Mouse (Mus musculus) CH12.LX (cell line): ENCODE data around the gene Nop53. TPM values are rescaled to one million over a fixed set of nuclear protein-coding genes. Genes with fewer than 3 reads are reported as not detected.

Source experiments
- DNase-seq: peaks from one replicate; pipeline ENCODE4 v3.0.0-alpha.2; 2013; ENCODE audit errors: extremely low read depth
- H3K27ac ChIP-seq: 2 replicates; pipeline ENCODE4 v1.5.1; 2012; ENCODE audit warnings: low read depth, mild to moderate bottlenecking, control low read depth, moderate library complexity; ENCODE audit not compliant: insufficient read depth
- H3K27me3 ChIP-seq: replicated peaks from 2 replicates; pipeline ENCODE3; 2012; ENCODE audit warnings: inconsistent platforms
- H3K36me3 ChIP-seq, 2 experiments: replicated peaks in 1 of 2; 2 replicates each; pipeline versions ENCODE3 to v1.6.1; 2012; ENCODE audit warnings: inconsistent platforms in 1 of 2, low read length in 1 of 2, mild to moderate bottlenecking in 1 of 2, mixed read lengths in 1 of 2, moderate library complexity in 1 of 2; ENCODE audit not compliant: control insufficient read depth in 1 of 2, insufficient read depth in 1 of 2
- H3K4me1 ChIP-seq, 2 experiments: 2 replicates each; pipeline ENCODE4 v1.6.1; 2012; ENCODE audit warnings: inconsistent platforms in 1 of 2, moderate library complexity in 1 of 2; ENCODE audit not compliant: insufficient read depth in 2 of 2, control insufficient read depth in 1 of 2
- H3K4me2 ChIP-seq: 2 replicates; pipeline ENCODE4 v1.6.1; 2012; ENCODE audit warnings: low read depth, mild to moderate bottlenecking, control low read depth; ENCODE audit not compliant: poor library complexity, insufficient read depth, severe bottlenecking
- H3K4me3 ChIP-seq, 3 experiments: fragments of 150-350 bp in 1 of 3; sonication (generic) in 1 of 3; replicated peaks in 1 of 3; 2 replicates each; pipeline versions ENCODE3 to v1.5.1; 2011 to 2012; ENCODE audit warnings: low read depth in 2 of 3, low read length in 2 of 3, mild to moderate bottlenecking in 2 of 3, moderate library complexity in 2 of 3, control low read depth in 1 of 3, improper control_type of control experiment in 1 of 3, inconsistent platforms in 1 of 3, mixed read lengths in 1 of 3; ENCODE audit not compliant: poor library complexity in 1 of 3
- H3K79me2 ChIP-seq: replicated peaks from 2 replicates; pipeline ENCODE4 v1.6.1; 2012; ENCODE audit warnings: mild to moderate bottlenecking, moderate library complexity; ENCODE audit not compliant: control insufficient read depth, poor library complexity, insufficient read depth, severe bottlenecking; ENCODE audit errors: extremely low read depth
- H3K9ac ChIP-seq: 2 replicates; pipeline ENCODE4 v1.6.1; 2012; ENCODE audit warnings: low read depth, mild to moderate bottlenecking, control low read depth, moderate library complexity; ENCODE audit not compliant: insufficient read depth
- H3K9me3 ChIP-seq: replicated peaks from 2 replicates; pipeline ENCODE3; 2012; ENCODE audit warnings: low read length, inconsistent platforms, mixed read lengths
- CHD1 ChIP-seq: IDR thresholded peaks from 2 replicates; pipeline ENCODE4 v1.6.1; 2012; ENCODE audit warnings: low read depth, low read length, improper control_type of control experiment, inconsistent platforms
- CTCF ChIP-seq, 2 experiments: IDR thresholded peaks in 1 of 2; conservative IDR thresholded peaks in 1 of 2; 2 replicates each; pipeline ENCODE4 v1.5.1; 2011 to 2012; ENCODE audit warnings: low read depth in 2 of 2, low read length in 2 of 2, improper control_type of control experiment in 1 of 2, inconsistent platforms in 1 of 2, mild to moderate bottlenecking in 1 of 2, moderate library complexity in 1 of 2
- EP300 ChIP-seq: IDR thresholded peaks from 2 replicates; pipeline ENCODE4 v1.6.1; 2011; ENCODE audit warnings: low read length, improper control_type of control experiment
- ETS1 ChIP-seq: conservative IDR thresholded peaks from 2 replicates; pipeline ENCODE4 v1.6.1; 2012; ENCODE audit warnings: low read depth, mild to moderate bottlenecking, inconsistent platforms, low read length, improper control_type of control experiment, moderate library complexity
- HCFC1 ChIP-seq: IDR thresholded peaks from 2 replicates; pipeline ENCODE4 v1.6.1; 2012; ENCODE audit warnings: low read depth, mild to moderate bottlenecking, inconsistent platforms, low read length, improper control_type of control experiment
- JUN ChIP-seq: IDR thresholded peaks from 2 replicates; pipeline ENCODE4 v1.6.1; 2011; ENCODE audit warnings: low read depth, mild to moderate bottlenecking, low read length, improper control_type of control experiment, moderate library complexity; ENCODE audit not compliant: insufficient read depth
- MAFK ChIP-seq: IDR thresholded peaks from 2 replicates; pipeline ENCODE4 v1.6.1; 2011; ENCODE audit warnings: low read length, improper control_type of control experiment; ENCODE audit not compliant: insufficient replicate concordance
- MAX ChIP-seq: IDR thresholded peaks from 2 replicates; pipeline ENCODE4 v1.6.1; 2011; ENCODE audit warnings: low read length, improper control_type of control experiment
- MXI1 ChIP-seq: IDR thresholded peaks from 2 replicates; pipeline ENCODE4 v1.6.1; 2011; ENCODE audit warnings: mild to moderate bottlenecking, low read depth, low read length, improper control_type of control experiment
- MYC ChIP-seq: IDR thresholded peaks from 2 replicates; pipeline ENCODE4 v1.6.1; 2011; ENCODE audit warnings: low read depth, mild to moderate bottlenecking, improper control_type of control experiment, low read length
- NELFE ChIP-seq: IDR thresholded peaks from 2 replicates; pipeline ENCODE4 v1.6.1; 2011; ENCODE audit warnings: low read depth, low read length, improper control_type of control experiment
- RAD21 ChIP-seq: IDR thresholded peaks from 2 replicates; pipeline ENCODE4 v1.6.1; 2011; ENCODE audit warnings: low read depth, mild to moderate bottlenecking, low read length, improper control_type of control experiment, moderate library complexity
- SMC3 ChIP-seq: IDR thresholded peaks from 2 replicates; pipeline ENCODE4 v1.6.1; 2011; ENCODE audit warnings: low read depth, low read length, improper control_type of control experiment
- TCF12 ChIP-seq: IDR thresholded peaks from 2 replicates; pipeline ENCODE4 v1.6.1; 2014; ENCODE audit warnings: low read depth, mild to moderate bottlenecking, inconsistent platforms, low read length, improper control_type of control experiment
- USF2 ChIP-seq: conservative IDR thresholded peaks from 2 replicates; pipeline ENCODE4 v1.6.1; 2011; ENCODE audit warnings: low read depth, low read length, improper control_type of control experiment
- ZKSCAN1 ChIP-seq: IDR thresholded peaks from 2 replicates; pipeline ENCODE4 v1.6.1; 2012; ENCODE audit warnings: low read depth, inconsistent platforms, low read length, improper control_type of control experiment, borderline replicate concordance
- ZNF384 ChIP-seq: IDR thresholded peaks from 2 replicates; pipeline ENCODE4 v1.6.1; 2012; ENCODE audit warnings: low read depth, low read length, improper control_type of control experiment, inconsistent platforms
- dilution Hi-C: fragments of 300-500 bp; cut with MboI; formaldehyde crosslinking; loops from 2 replicates; pipeline ENCODE4 v1.14.3; 2020; ENCODE audit warnings: low sequenced_read_pairs; ENCODE audit not compliant: extremely low pct_unique_long_range_greater_than_20kb, extremely low pct_ligation_motif_present
- in situ Hi-C: fragments of 300-500 bp; cut with MboI; formaldehyde crosslinking; loops from 3 replicates; pipeline ENCODE4 v1.14.3; 2019; ENCODE audit warnings: low sequenced_read_pairs, low pct_ligation_motif_present, low pct_unique_long_range_greater_than_20kb, mixed read lengths
- polyA plus RNA-seq: library from polyadenylated mRNA; unstranded; fragments of >175 nt; gene quantifications from 2 replicates; pipeline ENCODE4 v1.2.1, GENCODE M21; 2012; ENCODE audit warnings: low read depth; ENCODE audit not compliant: insufficient read length
- total RNA-seq, 2 experiments: library from RNA; depleted of rRNA; stranded (reverse); fragments of 300-350 nt in 1 of 2; fragments of >200 nt in 1 of 2; gene quantifications; 2 replicates each; pipeline ENCODE4 v1.2.3; 2012 to 2014

Nop53 gene
- total and polyA plus RNA-seq, 3 experiments: 199 to 310 (median 291) TPM

DNA sequence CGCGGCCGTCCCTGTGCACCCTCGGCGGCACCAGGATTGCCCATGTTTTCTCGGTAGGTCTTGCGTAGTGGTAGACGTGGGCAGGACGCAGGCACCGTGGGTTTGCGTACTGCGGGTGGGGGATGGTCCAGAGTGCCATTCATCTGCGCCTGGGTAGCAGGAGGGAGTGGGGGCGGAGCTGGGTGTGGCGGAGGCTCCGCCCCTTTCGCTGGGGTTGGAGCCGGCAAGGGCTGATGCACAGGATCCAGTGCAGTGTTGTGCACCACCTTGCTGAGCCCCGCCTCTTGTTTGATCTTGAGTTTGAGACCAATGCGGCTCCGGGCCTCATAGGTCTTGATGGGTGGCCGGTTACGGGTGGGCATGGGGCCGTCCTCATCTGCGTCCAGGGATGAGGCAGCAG lies 26.4 kb upstream of the Nop53 start:
- Histone ChIP-seq H3K27ac (no peak overlapping the region), H3K79me2 (no peaks in the 10 kb centered on the region), H3K4me3 (no peak overlapping the region), H3K4me2 (no peak overlapping the region), H3K9ac (no peak overlapping the region), H3K36me3 (peaks cover 51 to 66% of the 10 kb centered on the region in 2 experiments), H3K4me1 (peaks cover 0 to 5% of the 10 kb centered on the region in 2 experiments; a peak in 1 of 4 replicates), H3K27me3 (no peaks in the 10 kb centered on the region), H3K9me3 (no peaks in the 10 kb centered on the region)
- TF ChIP-seq ZKSCAN1 (no peak), ZNF384 (no peak), EP300 (no peak), SMC3 (no peak), HCFC1 (no peak), JUN (no peak), USF2 (no peak), TCF12 (no peak), MAFK (no peak), ETS1 (no peak), CHD1 (no peak), MAX (no peak), CTCF (conservative IDR thresholded peaks at IDR 0.05 in 1 of 2, IDR thresholded peaks at IDR 0.05 in 1 of 2; ENCODE audit: low read depth in 2 of 2, low read length in 2 of 2) (no peak), MXI1 (no peak), MYC (no peak), NELFE (no peak)
- DNase-seq: no peak
- in situ Hi-C loops (no loop called here), dilution Hi-C loops (loop anchor here (25.0 kb wide), 1 partner anchor 190 kb away; no protein-coding TSS in a partner anchor)

DNA sequence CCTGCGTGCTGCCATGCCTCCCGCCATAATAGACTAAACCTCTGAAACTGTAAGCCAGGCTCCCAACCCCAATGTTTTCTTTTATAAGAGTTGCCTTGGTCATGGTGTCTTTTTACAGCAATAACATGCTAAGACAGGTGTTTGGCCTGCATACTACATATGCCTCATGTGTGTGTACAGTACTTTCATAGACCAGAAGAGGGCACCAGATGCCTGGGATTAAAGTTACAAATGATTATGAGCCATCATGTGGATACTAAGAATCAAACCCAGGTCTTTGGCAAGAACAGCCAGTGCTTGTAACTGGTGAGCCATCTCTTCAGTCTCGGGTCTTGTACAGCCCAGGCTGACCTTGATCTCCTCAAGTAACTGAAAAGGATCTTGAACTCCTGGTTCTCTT lies 23.8 kb upstream of the Nop53 start:
- TF ChIP-seq TCF12: no peak
- peak; percentile 31 for TF ChIP-seq RAD21
- TF ChIP-seq CTCF (conservative IDR thresholded peaks at IDR 0.05 in 1 of 2, IDR thresholded peaks at IDR 0.05 in 1 of 2; ENCODE audit: low read depth in 2 of 2, low read length in 2 of 2): peak in 1 of 2 experiments; percentile 47; a peak in 2 of 4 replicates
- TF ChIP-seq, all 38 proteins: peak for 2
- Histone ChIP-seq H3K79me2 (no peaks in the 10 kb centered on the region), H3K36me3 (peaks cover 31 to 43% of the 10 kb centered on the region in 2 experiments), H3K4me2 (no peak overlapping the region), H3K9ac (no peak overlapping the region), H3K4me1 (peaks cover 0 to 7% of the 10 kb centered on the region in 2 experiments; a peak in 3 of 4 replicates), H3K27ac (no peak overlapping the region), H3K9me3 (no peaks in the 10 kb centered on the region), H3K4me3 (no peak overlapping the region), H3K27me3 (no peaks in the 10 kb centered on the region)
- dilution Hi-C loops (loop anchor here (25.0 kb wide), 1 partner anchor 193 kb away; no protein-coding TSS in a partner anchor), in situ Hi-C loops (no loop called here)
- peak; percentile 23 for DNase-seq
